Mouse (Mus musculus) heart, postnatal 14 days (tissue): Measurements from ENCODE around the gene BC053393. TPM values are rescaled to one million over a fixed set of nuclear protein-coding genes. Genes with fewer than 3 reads are reported as not detected.
"Not testable (repeated sequence)": the region's sequence is repeated elsewhere in the genome, so short reads cannot be mapped to it uniquely, and the experiment has no call there.

ENCODE experiments used
- DNase-seq, 2 experiments: peaks; one replicate each; pipeline ENCODE4 v3.0.0; 2021 to 2022
- intact Hi-C: fragments of 180-260 bp; cut with DNase I; formaldehyde crosslinking; loops from one replicate; pipeline ENCODE4 v1.15.1; 2025
- long read RNA-seq, 2 experiments: library from polyadenylated mRNA; stranded (forward); transcript quantifications; one replicate each; pipeline ENCODE4 v2.0.0; 2021
- total RNA-seq, 2 experiments: library from RNA; stranded (reverse); gene quantifications; 2 replicates each; pipeline ENCODE4 v1.2.3; 2021

The BC053393 gene
- total RNA-seq = not detected
- long read RNA-seq, experiment 1 = 0 reads
- long read RNA-seq, experiment 2 = 0 reads

DNA sequence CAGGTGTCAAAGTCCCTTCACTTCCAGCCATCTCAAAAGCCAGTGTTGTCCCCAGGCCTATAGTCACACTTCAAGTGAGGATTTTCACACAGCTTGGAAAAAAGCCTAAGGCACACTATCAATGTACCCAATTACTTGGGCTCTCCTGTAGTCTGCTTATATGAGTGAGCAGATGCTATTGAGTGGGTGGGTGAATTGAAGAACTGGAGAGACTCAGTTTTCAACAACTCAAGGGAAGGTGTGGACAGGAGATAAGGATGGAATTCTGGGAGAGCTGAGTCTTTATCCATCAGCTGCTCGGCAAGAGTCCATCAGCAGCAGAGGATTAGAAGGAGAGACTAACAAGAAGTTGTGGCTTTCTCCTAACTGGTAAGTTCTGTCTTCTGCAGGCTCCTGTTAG is at the start of gene BC053393:
TSS of gene BC053393 (plus strand) at position 210 of the 400 bp plus-strand sequence.
- intact Hi-C loops = no loop called here
- no peak for DNase-seq

GRCm38 (mm10) chr11:46522719-46523118 is 48.6 kb upstream of the BC053393 start:
- no peak for DNase-seq
- intact Hi-C loops = no loop called here

- DNase-seq = no peak
- intact Hi-C loops = no loop called here
Observed at GRCm38 (mm10) chr11:46523912-46524311, 47.4 kb upstream of the BC053393 start, which contains the start of gene Gm12169. Gene Gm12169, plus strand, starts transcription at chr11:46524212.

GRCm38 (mm10) chr11:46530149-46530548 is 41.2 kb upstream of the BC053393 start:
- intact Hi-C loops = no loop called here
- DNase-seq = no peak

GRCm38 (mm10) chr11:46536978-46537377 is 34.4 kb upstream of the BC053393 start:
- intact Hi-C loops = no loop called here
- no peak for DNase-seq

- DNase-seq = no peak
- intact Hi-C loops = no loop called here
Observed at GRCm38 (mm10) chr11:46543530-46543929, 27.8 kb upstream of the BC053393 start.

GRCm38 (mm10) chr11:46549721-46550120 is 21.6 kb upstream of the BC053393 start:
- intact Hi-C loops = no loop called here
- no peak for DNase-seq

GRCm38 (mm10) chr11:46552741-46553140 is 18.6 kb upstream of the BC053393 start:
- DNase-seq = no peak
- intact Hi-C loops = no loop called here

DNA sequence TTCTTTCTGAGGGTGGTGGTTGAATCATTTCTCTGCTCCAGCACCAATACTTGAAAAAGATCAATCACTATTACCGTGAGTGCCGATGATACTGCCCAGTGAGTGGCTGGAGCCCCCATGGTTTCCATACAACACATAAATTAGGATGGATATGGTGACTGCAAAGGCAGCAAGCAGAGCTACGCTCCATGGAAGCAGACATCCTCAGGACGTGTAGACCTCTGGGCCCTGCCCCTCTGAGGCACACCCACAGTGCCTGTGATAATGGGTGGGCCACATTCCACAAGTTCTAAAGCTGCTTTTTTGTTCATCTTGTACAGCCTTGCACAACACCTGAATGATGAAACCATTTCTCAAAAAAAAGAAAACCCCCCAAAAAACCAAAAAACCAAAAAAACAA is 10.2 kb upstream of the BC053393 start:
- DNase-seq = no peak
- intact Hi-C loops = no loop called here

GRCm38 (mm10) chr11:46564671-46565070 is 6.7 kb upstream of the BC053393 start:
- no peak for DNase-seq
- intact Hi-C loops = no loop called here

- intact Hi-C loops = no loop called here
Observed at GRCm38 (mm10) chr11:46565967-46566366, 5.4 kb upstream of the BC053393 start.

GRCm38 (mm10) chr11:46569107-46569506 is 2.2 kb upstream of the BC053393 start:
- DNase-seq = no peak
- intact Hi-C loops = no loop called here

More at GRCm38 (mm10) chr11:46565967-46566366, 5.4 kb upstream of the BC053393 start:
- no peak for DNase-seq

- peak in 1 of 2 experiments; percentile 8 for DNase-seq
- intact Hi-C loops = no loop called here
Observed at GRCm38 (mm10) chr11:46578771-46579281, 7.5 kb downstream of the BC053393 start.

DNA sequence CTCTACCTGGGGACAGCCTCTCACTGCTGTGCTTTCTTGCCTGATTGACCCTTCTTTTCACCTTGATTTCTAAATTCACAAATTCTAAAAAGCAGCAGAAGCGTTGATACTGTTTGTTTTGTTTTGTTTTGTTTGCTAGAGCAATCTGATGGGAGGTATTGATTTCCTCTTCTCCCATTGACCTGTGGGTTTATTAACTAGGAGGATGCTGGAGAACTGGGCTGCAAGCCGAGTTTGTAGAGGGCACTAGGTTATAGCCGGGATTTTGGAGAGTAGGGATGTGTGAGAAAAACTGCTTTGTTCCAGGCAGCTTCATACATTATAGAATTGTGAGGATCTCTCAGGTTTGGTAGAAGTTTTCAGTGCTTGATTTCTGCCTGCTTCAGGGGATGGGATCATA is 9.1 kb downstream of the BC053393 start:
- DNase-seq = no peak
- intact Hi-C loops = no loop called here

GRCm38 (mm10) chr11:46582741-46583140 is 11.4 kb downstream of the BC053393 start:
- DNase-seq = no peak
- intact Hi-C loops = no loop called here

- intact Hi-C loops = no loop called here
- DNase-seq = no peak
Observed at GRCm38 (mm10) chr11:46592416-46592815, 21.1 kb downstream of the BC053393 start.

DNA sequence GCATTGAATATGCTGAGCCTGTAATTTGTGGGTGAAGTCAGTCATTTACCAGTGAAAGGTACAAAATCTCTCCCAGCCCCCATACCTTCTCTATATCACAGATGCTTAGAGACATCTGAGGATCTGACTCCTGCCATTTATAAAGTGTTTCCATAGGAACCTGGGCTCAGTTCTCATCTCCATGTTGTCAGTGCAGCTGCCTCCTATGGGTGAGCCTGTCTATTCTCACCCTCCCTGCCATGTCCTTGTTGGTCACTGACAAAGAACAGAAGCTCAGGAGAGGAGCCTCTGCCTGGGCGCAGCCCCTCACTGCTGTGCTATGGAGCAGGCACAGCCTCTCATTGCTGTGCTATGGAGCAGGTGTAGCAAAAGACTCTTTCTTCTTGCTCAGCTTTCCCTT is 48.6 kb downstream of the BC053393 start:
- intact Hi-C loops = no loop called here

GRCm38 (mm10) chr11:46620414-46621168 is 49.3 kb downstream of the BC053393 start:
- intact Hi-C loops = no loop called here
- no peak for DNase-seq

More for the DNA sequence above, 48.6 kb downstream of the BC053393 start:
- no peak for DNase-seq

- DNase-seq = no peak
- intact Hi-C loops = no loop called here
Observed at GRCm38 (mm10) chr11:46629211-46629795, 58.0 kb downstream of the BC053393 start, which contains the start of gene Dppa1. Gene Dppa1, minus strand, starts transcription at chr11:46629261.

- intact Hi-C loops = loop anchor here (10.0 kb wide), 1 partner anchor 187 kb away; no protein-coding TSS in a partner anchor
Observed at GRCm38 (mm10) chr11:46631635-46632034, 60.3 kb downstream of the BC053393 start.

GRCm38 (mm10) chr11:46635516-46635915 is 64.2 kb downstream of the BC053393 start:
- intact Hi-C loops = loop anchor here (10.0 kb wide), 1 partner anchor 191 kb away; no protein-coding TSS in a partner anchor
- DNase-seq = not testable (repeated sequence)

More at GRCm38 (mm10) chr11:46631635-46632034, 60.3 kb downstream of the BC053393 start:
- DNase-seq = peak; percentile 10 to 40
